Mouse (Mus musculus) forebrain, embryonic 12.5 days (tissue): ENCODE data around the gene Atp13a4. TPM values are rescaled to one million over a fixed set of nuclear protein-coding genes. Genes with fewer than 3 reads are reported as not detected.

ENCODE experiments used
- ATAC-seq: fragments of 200-750 bp; cut with Nextera tagmentation; 2 replicates; pipeline ENCODE4 v1.8.0; 2017; ENCODE audit warnings: moderate TSS enrichment; ENCODE audit not compliant: low FRiP score
- H3K27ac ChIP-seq: fragments of 300-500 bp; sonication (generic); 2 replicates; pipeline ENCODE4 v1.5.1; 2016; ENCODE audit warnings: mild to moderate bottlenecking
- H3K27me3 ChIP-seq: fragments of 300-500 bp; sonication (generic); 2 replicates; pipeline ENCODE4 v1.6.1; 2016; ENCODE audit warnings: mild to moderate bottlenecking
- H3K36me3 ChIP-seq: fragments of 300-500 bp; sonication (generic); replicated peaks from 2 replicates; pipeline ENCODE4 v1.6.1; 2016; ENCODE audit warnings: mild to moderate bottlenecking
- H3K4me1 ChIP-seq: fragments of 300-500 bp; sonication (generic); 2 replicates; pipeline ENCODE4 v1.6.1; 2016
- H3K4me2 ChIP-seq: fragments of 300-500 bp; sonication (generic); 2 replicates; pipeline ENCODE4 v1.6.1; 2016; ENCODE audit warnings: mild to moderate bottlenecking, moderate library complexity
- H3K4me3 ChIP-seq: fragments of 300-500 bp; sonication (generic); replicated peaks from 2 replicates; pipeline ENCODE4 v1.5.1; 2016; ENCODE audit warnings: mild to moderate bottlenecking
- H3K9ac ChIP-seq: fragments of 300-500 bp; sonication (generic); 2 replicates; pipeline ENCODE4 v1.6.1; 2016; ENCODE audit warnings: mild to moderate bottlenecking
- H3K9me3 ChIP-seq: fragments of 300-500 bp; sonication (generic); 2 replicates; pipeline ENCODE4 v1.6.1; 2016
- WGBS: fragments of 180-500 bp; shearing (Covaris S2); methylation state at CpG from one replicate; pipeline ENCODE4 v1.1.7; 2016; 5-methylcytosine and 5-hydroxymethylcytosine counted together
- polyA plus RNA-seq: library from polyadenylated mRNA; unstranded; fragments of >200 nt; fragmentation: Nextera tagmentation; extraction: Ambion mirVana; gene quantifications from 2 replicates; pipeline ENCODE4 v1.2.1, GENCODE M21; 2016

Gene Atp13a4
- polyA plus RNA-seq = 0.24 and 0.46 TPM in 2 replicates

DNA sequence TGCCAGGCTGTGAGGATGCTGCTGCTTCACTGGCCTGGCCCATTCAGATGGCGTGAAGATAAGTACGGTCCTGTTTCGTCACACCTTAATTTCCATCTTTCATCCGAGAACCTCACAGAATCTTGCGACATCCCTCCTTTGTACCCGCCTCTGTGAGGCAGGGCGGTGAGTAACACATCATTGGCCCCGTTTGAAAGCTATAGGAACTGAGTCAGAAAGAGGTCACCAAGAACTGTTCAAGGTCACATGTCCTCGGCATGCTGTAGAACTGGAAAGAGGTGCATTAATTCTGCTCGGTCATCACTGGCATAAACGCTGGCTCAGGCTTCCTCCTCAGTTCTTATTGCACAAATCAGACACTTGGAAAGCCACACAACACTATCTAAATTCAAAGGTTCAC, at the start of gene Atp13a4:
Gene Atp13a4 (minus strand): TSS at position 36 of the 400 bp plus-strand sequence.
- Histone ChIP-seq H3K4me3 (no peak within 1 kb of the TSS), H3K4me2 (no peak within 1 kb of the TSS), H3K27me3 (0 out of 2 replicates have a peak, but pooled peaks cover 2% of the 10 kb centered on the region), H3K4me1 (no peaks in the 10 kb centered on the region; the same call in 1 of the 2 replicates), H3K9me3 (no peaks in the 10 kb centered on the region), H3K36me3 (no peaks in the 10 kb centered on the region), H3K9ac (no peak within 1 kb of the TSS), H3K27ac (no peak within 1 kb of the TSS)
- WGBS = 86% methylated on average over 11 of the region's 11 CpGs
- ATAC-seq = no peak

DNA sequence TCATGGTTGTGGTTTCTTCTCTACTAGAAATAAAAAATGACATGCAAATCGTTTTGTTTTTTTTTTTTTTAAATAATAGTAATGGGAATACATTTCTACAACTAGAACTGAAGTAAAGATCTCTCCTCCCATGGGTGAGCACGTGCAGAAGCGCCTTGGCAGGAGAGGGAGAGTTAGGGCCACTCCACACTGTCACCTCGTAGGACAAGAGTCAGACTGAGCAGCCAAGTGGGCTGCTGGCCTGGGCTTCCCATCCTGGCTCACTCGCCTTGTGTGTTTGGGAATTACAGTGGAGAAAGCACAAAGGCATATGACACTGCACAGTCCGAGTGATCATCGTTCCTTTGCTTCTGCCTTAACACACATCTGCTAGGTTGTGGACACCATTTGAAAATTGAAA, 47.5 kb upstream of the Atp13a4 start:
- H3K4me2 ChIP-seq = no peak overlapping the region
- 78% methylated on average over 7 of the region's 7 CpGs for WGBS
- no peak for ATAC-seq
- H3K4me3 ChIP-seq = no peak overlapping the region
- no peaks in the 10 kb centered on the region for H3K4me1 ChIP-seq
- H3K27me3 ChIP-seq = no peaks in the 10 kb centered on the region
- no peaks in the 10 kb centered on the region for H3K9me3 ChIP-seq
- no peak overlapping the region for H3K27ac ChIP-seq
- no peak overlapping the region for H3K9ac ChIP-seq
- H3K36me3 ChIP-seq = peaks cover 48% of the 10 kb centered on the region

DNA sequence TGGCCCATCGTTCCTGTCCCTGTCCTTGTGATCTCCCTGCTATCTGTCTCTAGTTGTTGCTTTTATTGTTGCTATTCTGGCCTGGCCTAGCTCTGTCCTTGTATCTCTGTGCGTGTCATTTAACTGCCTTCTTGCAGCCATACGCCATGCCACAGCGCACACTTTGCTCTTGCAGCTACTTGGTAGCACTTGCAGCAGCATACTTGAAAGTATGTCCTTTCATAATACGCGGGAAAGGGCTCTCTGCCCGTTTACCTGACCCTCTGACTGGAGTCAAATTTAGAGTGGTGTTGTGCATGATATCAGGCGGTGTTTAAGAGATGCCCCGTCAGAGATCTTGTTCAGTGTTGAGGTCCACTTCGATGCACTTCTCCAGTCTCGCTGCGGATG, 35.1 kb upstream of the Atp13a4 start:
- peak overlapping the region; percentile 91 for H3K4me3 ChIP-seq
- WGBS = 11% methylated on average over 12 of the region's 12 CpGs
- ATAC-seq = peak; percentile 21; the same call in 1 of the 2 replicates
- H3K4me2 ChIP-seq = peak overlapping the region; percentile 92
- H3K9me3 ChIP-seq = no peaks in the 10 kb centered on the region
- no peaks in the 10 kb centered on the region for H3K27me3 ChIP-seq
- no peak overlapping the region for H3K27ac ChIP-seq
- peaks cover 12% of the 10 kb centered on the region for H3K4me1 ChIP-seq
- peak overlapping the region; percentile 90 for H3K9ac ChIP-seq
- H3K36me3 ChIP-seq = no peaks in the 10 kb centered on the region

DNA sequence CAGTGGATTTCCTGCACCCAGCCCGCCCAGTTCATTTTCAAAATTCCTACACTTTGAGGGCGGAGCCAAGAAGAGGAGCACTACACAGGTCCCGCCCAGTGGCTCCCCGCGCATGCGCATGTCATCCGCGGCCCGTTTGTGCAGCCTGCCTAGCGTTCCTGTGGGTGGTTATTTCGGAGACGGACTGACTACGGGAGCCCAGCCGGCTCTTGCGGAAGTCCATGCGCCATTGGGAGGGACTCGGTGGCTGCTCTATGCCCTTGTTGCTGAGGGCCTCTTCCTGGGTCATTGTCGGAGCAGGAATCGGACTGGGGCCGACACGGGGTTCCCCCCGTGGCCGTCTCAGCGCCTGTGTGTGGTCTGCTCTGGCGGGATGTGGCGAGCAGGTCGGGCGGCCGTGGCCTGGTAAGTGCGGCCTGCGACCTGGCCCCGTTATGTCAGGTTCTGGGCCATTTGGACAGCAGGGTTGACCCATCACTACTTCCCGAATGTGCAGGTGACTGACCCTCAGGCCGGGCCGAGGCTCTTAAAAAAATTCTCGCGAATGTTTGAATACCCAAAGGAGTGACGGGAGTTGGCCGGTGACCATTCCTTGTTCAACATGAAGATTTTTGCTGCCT, 34.6 kb upstream of the Atp13a4 start, which contains the start of gene Opa1:
Gene Opa1 (plus strand): TSS at position 168 of the 620 bp plus-strand sequence.
- H3K27me3 ChIP-seq = no peaks in the 10 kb centered on the region
- H3K9ac ChIP-seq = peak within 1 kb of the TSS; percentile 90
- WGBS = under 1% methylated on average over 39 of the region's 39 CpGs
- H3K36me3 ChIP-seq = no peaks in the 10 kb centered on the region
- no peaks in the 10 kb centered on the region for H3K9me3 ChIP-seq
- peaks cover 12% of the 10 kb centered on the region for H3K4me1 ChIP-seq
- H3K4me2 ChIP-seq = peak within 1 kb of the TSS; percentile 92
- peak within 1 kb of the TSS; percentile 50; the same call in 1 of the 2 replicates for H3K27ac ChIP-seq
- H3K4me3 ChIP-seq = peak within 1 kb of the TSS; percentile 91
- ATAC-seq = peak; percentile 98

DNA sequence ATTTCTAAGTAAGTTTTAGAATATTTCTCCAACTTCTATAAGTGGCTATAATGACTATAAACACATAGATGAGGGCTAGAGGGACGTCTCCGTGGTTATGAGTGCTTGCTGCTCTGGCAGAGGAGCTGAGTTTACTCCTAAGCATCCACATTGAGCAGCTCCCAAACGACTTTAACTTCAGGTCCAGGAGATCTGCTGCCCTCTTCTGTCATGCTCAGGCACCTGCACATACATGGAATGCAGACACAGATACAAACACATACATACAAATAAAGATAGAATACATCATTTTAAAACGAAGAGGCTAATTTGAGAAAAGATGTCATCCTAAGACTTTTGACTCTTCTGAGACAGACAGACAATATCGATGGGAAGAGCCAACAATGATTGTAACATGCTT, 31.0 kb upstream of the Atp13a4 start:
- Histone ChIP-seq H3K4me3 (no peak overlapping the region), H3K9me3 (no peaks in the 10 kb centered on the region), H3K36me3 (no peaks in the 10 kb centered on the region), H3K4me1 (peaks cover 10% of the 10 kb centered on the region), H3K27me3 (no peaks in the 10 kb centered on the region), H3K27ac (no peak overlapping the region), H3K9ac (no peak overlapping the region), H3K4me2 (no peak overlapping the region)
- ATAC-seq = no peak
- 14% methylated on average over 5 of the region's 5 CpGs for WGBS

DNA sequence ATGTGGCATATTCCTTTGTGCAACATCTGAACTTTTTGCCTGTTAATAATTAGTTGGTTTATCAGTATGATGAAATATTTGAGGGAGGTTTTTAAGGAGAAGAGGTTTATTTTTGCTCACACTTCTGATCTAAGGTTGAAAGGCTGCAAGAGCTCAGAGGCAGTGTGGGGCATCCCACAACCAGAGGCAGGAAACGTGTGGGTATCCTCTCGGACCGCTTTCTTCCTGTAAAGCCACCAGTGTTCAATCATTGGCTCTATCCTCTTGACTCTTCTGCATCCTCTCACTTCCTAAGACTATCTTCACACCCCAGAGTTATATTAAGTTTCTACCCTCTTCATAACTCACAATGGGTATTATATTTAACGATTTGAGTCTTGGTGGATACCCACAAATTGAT, 29.3 kb upstream of the Atp13a4 start:
- no peaks in the 10 kb centered on the region for H3K27me3 ChIP-seq
- H3K4me1 ChIP-seq = no peaks in the 10 kb centered on the region; the same call in 1 of the 2 replicates
- H3K27ac ChIP-seq = no peak overlapping the region
- no peak for ATAC-seq
- H3K9ac ChIP-seq = no peak overlapping the region
- H3K4me3 ChIP-seq = no peak overlapping the region
- H3K36me3 ChIP-seq = no peaks in the 10 kb centered on the region
- no peaks in the 10 kb centered on the region for H3K9me3 ChIP-seq
- WGBS = 81% methylated on average over 4 of the region's 4 CpGs
- no peak overlapping the region for H3K4me2 ChIP-seq

DNA sequence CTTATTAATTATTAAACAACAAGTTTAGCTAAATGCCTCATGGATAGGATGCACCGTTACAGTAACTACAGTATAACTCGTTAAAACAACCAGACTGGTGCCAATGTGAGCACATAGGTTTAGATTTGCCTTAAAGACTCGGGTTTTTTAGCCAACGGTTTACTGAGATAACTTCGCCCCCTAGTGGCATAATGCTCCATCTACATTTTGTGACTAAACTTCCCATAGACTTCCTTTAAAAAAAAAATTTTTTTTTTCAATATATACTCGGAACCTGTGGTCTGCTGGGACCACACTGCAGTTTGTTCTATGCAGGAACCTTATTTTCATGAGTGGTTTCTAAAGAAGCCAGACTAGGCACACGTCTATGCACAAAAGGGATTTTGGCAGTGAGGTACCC, 16.2 kb upstream of the Atp13a4 start:
- Histone ChIP-seq H3K27me3 (0 out of 2 replicates have a peak, but pooled peaks cover 4% of the 10 kb centered on the region), H3K27ac (no peak overlapping the region), H3K4me3 (no peak overlapping the region), H3K9me3 (no peaks in the 10 kb centered on the region), H3K4me2 (no peak overlapping the region), H3K9ac (no peak overlapping the region), H3K4me1 (no peaks in the 10 kb centered on the region), H3K36me3 (no peaks in the 10 kb centered on the region)
- no peak for ATAC-seq
- 8% methylated on average over 7 of the region's 7 CpGs for WGBS

DNA sequence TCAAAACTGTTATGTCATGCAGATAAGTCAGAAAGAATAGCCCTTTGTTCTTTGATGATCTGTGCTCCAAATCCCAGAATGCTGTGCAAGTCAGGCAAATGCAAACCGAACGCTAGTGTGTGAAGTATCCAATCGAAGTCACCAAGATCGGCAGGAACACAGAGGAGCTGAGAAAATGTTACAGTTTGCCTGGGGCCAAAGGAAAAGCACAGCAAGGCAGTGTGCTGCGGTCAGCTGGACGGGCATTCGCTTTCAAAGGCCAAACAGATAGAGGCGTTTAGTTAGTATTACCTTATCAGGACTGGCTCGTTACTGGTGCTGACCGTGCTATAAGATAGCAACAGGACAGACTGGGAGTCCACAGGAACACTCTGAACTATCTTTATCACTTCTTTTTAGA, 15.8 kb upstream of the Atp13a4 start:
- no peaks in the 10 kb centered on the region for H3K36me3 ChIP-seq
- WGBS = 57% methylated on average over 10 of the region's 10 CpGs
- no peak overlapping the region for H3K4me3 ChIP-seq
- H3K27ac ChIP-seq = no peak overlapping the region
- no peaks in the 10 kb centered on the region for H3K4me1 ChIP-seq
- H3K9ac ChIP-seq = no peak overlapping the region
- H3K4me2 ChIP-seq = no peak overlapping the region
- no peak for ATAC-seq
- no peaks in the 10 kb centered on the region for H3K9me3 ChIP-seq
- 0 out of 2 replicates have a peak, but pooled peaks cover 4% of the 10 kb centered on the region for H3K27me3 ChIP-seq

DNA sequence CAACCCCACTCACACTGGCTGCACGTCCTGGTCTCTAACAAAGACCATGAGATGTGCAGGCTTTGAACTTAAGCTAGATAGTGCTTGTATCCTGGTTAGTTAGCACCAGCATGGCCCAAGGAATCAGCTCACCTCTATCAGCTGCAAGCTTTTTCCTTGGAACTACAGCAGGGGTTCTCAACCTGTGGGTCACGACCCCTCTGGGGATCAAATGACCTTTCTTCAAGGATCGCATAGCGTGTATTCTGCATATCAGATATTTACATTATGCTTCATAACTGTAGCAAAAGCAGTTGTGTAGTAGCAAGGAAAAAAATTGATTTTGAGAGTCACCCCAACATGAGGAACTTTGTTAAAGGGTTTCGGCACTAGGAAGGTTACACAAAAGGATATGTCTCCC, 15.0 kb upstream of the Atp13a4 start:
- Histone ChIP-seq H3K27ac (no peak overlapping the region), H3K27me3 (0 out of 2 replicates have a peak, but pooled peaks cover 4% of the 10 kb centered on the region), H3K4me3 (no peak overlapping the region), H3K4me1 (no peaks in the 10 kb centered on the region), H3K4me2 (no peak overlapping the region), H3K36me3 (no peaks in the 10 kb centered on the region), H3K9me3 (no peaks in the 10 kb centered on the region), H3K9ac (no peak overlapping the region)
- 85% methylated on average over 5 of the region's 5 CpGs for WGBS
- no peak for ATAC-seq

DNA sequence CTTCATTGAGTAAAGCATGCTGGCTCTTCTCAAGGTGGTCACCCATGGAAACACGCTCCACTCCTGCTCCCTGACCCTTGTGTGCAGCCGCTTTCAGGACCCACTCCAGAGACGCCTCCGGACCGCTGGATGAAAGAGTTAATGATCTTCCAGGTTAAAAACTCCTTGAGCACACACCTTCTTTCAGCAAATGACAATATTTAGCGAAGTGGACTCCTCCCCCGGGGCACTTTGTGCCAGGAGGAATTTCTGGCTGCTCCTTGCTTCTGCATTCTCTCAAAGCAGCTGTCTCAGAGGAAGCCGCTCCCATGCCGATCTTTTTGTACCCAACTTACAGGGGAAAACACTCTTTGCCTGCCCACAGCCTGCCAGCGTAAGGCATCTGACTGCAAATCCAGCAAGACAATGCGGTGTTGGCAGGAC, 3.4 kb downstream of the Atp13a4 start:
- Histone ChIP-seq H3K4me2 (no peak overlapping the region), H3K36me3 (no peaks in the 10 kb centered on the region), H3K9ac (no peak overlapping the region), H3K4me1 (no peaks in the 10 kb centered on the region; the same call in 1 of the 2 replicates), H3K4me3 (no peak overlapping the region), H3K9me3 (no peaks in the 10 kb centered on the region), H3K27me3 (0 out of 2 replicates have a peak, but pooled peaks cover 2% of the 10 kb centered on the region), H3K27ac (no peak overlapping the region)
- ATAC-seq = no peak
- 80% methylated on average over 11 of the region's 11 CpGs for WGBS

DNA sequence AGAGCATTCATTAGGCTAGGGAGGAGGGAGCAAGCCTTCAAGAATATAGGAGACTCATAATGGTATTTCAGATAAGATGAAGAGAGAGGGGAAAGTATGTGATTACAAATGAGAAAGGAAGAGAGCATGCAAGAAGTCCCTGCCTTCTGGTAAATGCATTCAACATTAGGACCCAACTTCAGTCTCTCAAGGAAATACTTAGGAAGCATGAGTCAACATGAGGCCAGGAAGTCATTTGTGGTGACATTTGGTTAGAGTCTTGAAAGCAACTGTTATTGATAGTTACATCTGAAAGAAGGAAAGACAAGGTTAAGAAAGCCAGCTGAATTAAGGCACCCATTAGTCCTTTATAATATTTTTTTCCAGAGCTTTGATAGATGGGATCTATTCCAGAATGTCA, 4.8 kb downstream of the Atp13a4 start:
- no peaks in the 10 kb centered on the region for H3K9me3 ChIP-seq
- H3K36me3 ChIP-seq = no peaks in the 10 kb centered on the region
- H3K27me3 ChIP-seq = 0 out of 2 replicates have a peak, but pooled peaks cover 2% of the 10 kb centered on the region
- no peak overlapping the region for H3K4me2 ChIP-seq
- H3K27ac ChIP-seq = no peak overlapping the region
- no peak overlapping the region for H3K4me3 ChIP-seq
- no peak overlapping the region for H3K9ac ChIP-seq
- ATAC-seq = no peak
- no peaks in the 10 kb centered on the region; the same call in 1 of the 2 replicates for H3K4me1 ChIP-seq

DNA sequence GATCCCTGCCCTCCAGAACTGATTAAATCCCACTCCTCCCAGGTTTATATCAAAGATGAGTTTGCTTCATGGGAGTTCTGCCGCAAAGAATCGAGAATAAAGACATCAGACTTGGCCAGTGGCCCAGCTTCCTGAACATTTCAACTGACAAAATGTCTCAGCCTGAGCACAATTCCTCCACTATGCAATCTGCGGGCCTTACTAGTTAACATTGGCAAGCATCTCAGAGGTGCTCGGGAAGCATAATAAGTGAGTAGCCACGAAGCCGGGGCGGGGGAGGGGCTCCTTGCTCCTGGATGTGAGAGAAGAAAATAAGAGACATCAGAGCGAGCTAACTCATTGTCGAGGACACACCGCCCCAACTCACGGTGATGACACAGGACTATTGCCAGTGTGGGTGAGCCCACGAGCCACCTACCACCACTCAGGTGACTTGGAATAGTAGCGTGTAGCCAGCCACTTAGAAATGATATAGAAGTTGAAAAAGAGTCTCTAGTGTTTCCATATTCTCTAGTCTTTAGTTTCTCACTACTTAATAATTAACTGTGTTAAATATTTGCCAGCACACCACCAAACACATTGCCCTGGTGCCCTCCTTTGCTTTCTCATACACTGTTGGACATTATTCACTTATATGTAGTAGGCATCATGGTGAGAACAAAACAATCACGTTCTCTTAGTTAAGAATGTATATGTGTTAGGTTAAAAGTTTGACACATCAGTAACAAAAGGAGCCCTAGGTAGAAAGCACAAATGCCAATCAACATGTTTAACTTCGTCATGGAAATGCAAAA, 8.1 kb downstream of the Atp13a4 start:
- Histone ChIP-seq H3K9ac (no peak overlapping the region), H3K27ac (no peak overlapping the region), H3K4me2 (no peak overlapping the region), H3K27me3 (no peaks in the 10 kb centered on the region), H3K36me3 (no peaks in the 10 kb centered on the region), H3K4me1 (no peaks in the 10 kb centered on the region; the same call in 1 of the 2 replicates), H3K9me3 (no peaks in the 10 kb centered on the region), H3K4me3 (no peak overlapping the region)
- no peak; the same call in 1 of the 2 replicates for ATAC-seq
- 68% methylated on average over 15 of the region's 15 CpGs for WGBS
